Mouse (Mus musculus): ENCODE data around the gene Nkrf.

Nkrf gene

GRCm38 (mm10) chrX:36852631-36853030 lies 50.1 kb downstream of the Nkrf start:
- no peak for DNase-seq

- no peak for DNase-seq
Measured at GRCm38 (mm10) chrX:36847152-36847551, 55.5 kb downstream of the Nkrf start.

DNA sequence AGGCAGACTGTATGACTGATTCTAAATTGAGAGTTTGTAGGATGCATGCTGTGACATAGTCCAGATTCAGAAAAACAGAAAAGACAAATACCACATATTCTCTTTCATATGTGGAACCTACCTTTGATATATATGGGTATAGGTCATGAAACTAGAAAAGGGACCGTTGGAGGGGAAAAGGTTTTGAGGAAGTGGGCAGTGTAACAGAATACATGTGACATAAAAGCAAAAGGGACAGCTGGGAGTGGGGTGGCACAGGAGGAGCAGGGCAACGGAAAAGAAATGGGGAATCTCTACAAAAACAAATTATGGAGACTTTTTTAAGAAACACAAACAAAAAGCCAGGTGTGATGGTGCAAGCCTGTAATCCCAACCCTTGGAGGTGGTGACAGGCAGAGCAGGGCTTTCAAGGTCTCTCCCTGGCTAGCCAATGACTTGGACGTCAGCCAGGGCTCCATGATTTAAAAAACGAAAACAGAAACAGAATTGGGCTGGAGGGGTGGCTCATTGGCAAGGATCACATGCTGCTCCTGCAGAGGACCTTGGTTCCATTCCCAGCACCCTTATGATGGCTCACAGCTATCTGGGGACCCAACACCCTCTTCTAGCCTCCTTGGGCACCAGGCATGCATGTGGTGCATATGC lies 59.2 kb downstream of the Nkrf start:
- no peak for DNase-seq

GRCm38 (mm10) chrX:36841698-36842097 lies 61.0 kb downstream of the Nkrf start:
- DNase-seq, result no peak

GRCm38 (mm10) chrX:36839391-36839790 lies 63.3 kb downstream of the Nkrf start:
- no peak for DNase-seq

All from cerebellum, adult 9-10 months (tissue).